Mouse (Mus musculus) liver, embryonic 15.5 days (tissue): ENCODE results near the gene Klf1. TPM values are rescaled to one million over a fixed set of nuclear protein-coding genes. Genes with fewer than 3 reads are reported as not detected.

Source experiments
- ATAC-seq: fragments of 200-750 bp; cut with Nextera tagmentation; 2 replicates; pipeline ENCODE4 v1.8.0; 2017; ENCODE audit warnings: moderate number of reproducible peaks, mild to moderate bottlenecking, moderate library complexity; ENCODE audit not compliant: insufficient read depth
- H3K27ac ChIP-seq: fragments of 300-500 bp; sonication (generic); replicated peaks from 2 replicates; pipeline ENCODE4 v1.5.1; 2015; ENCODE audit warnings: mild to moderate bottlenecking, inconsistent platforms
- H3K27me3 ChIP-seq: fragments of 300-500 bp; sonication (generic); 2 replicates; pipeline ENCODE4 v1.6.1; 2015; ENCODE audit warnings: mild to moderate bottlenecking, inconsistent platforms
- H3K36me3 ChIP-seq: fragments of 300-500 bp; sonication (generic); replicated peaks from 2 replicates; pipeline ENCODE4 v1.6.1; 2015; ENCODE audit warnings: moderate library complexity, mild to moderate bottlenecking, inconsistent platforms
- H3K4me1 ChIP-seq: fragments of 300-500 bp; sonication (generic); replicated peaks from 2 replicates; pipeline ENCODE4 v1.6.1; 2015; ENCODE audit warnings: inconsistent platforms
- H3K4me2 ChIP-seq: fragments of 300-500 bp; sonication (generic); 2 replicates; pipeline ENCODE4 v1.6.1; 2015; ENCODE audit warnings: moderate library complexity, mild to moderate bottlenecking, inconsistent platforms
- H3K4me3 ChIP-seq: fragments of 300-500 bp; sonication (generic); replicated peaks from 2 replicates; pipeline ENCODE4 v1.5.1; 2015; ENCODE audit warnings: mild to moderate bottlenecking, inconsistent platforms
- H3K9ac ChIP-seq: fragments of 300-500 bp; sonication (generic); 2 replicates; pipeline ENCODE4 v1.6.1; 2015; ENCODE audit warnings: moderate library complexity, mild to moderate bottlenecking, inconsistent platforms
- H3K9me3 ChIP-seq: fragments of 300-500 bp; sonication (generic); replicated peaks from 2 replicates; pipeline ENCODE4 v1.6.1; 2016; ENCODE audit warnings: inconsistent platforms
- WGBS: fragments of 180-500 bp; shearing (Covaris S2); methylation state at CpG from one replicate; pipeline ENCODE4 v1.1.7; 2015; ENCODE audit warnings: mixed read lengths; ENCODE audit not compliant: insufficient replicate concordance; 5-methylcytosine and 5-hydroxymethylcytosine counted together
- polyA plus RNA-seq: library from polyadenylated mRNA; unstranded; fragments of >200 nt; fragmentation: Nextera tagmentation; extraction: Ambion mirVana; gene quantifications from 2 replicates; pipeline ENCODE4 v1.2.1, GENCODE M21; 2015

Gene Klf1
- polyA plus RNA-seq, 1 experiment from 2014 or later = 443 TPM

GRCm38 (mm10) chr8:84888280-84888679 is 13.4 kb upstream of the Klf1 start:
- H3K4me2 ChIP-seq = no peak overlapping the region
- peaks cover 34% of the 10 kb centered on the region for H3K4me1 ChIP-seq
- ATAC-seq = no peak
- peaks cover 72% of the 10 kb centered on the region for H3K36me3 ChIP-seq
- no peak overlapping the region for H3K9ac ChIP-seq
- WGBS = 79% methylated on average over 3 of the region's 3 CpGs
- H3K9me3 ChIP-seq = no peaks in the 10 kb centered on the region
- H3K4me3 ChIP-seq = no peak overlapping the region
- no peaks in the 10 kb centered on the region for H3K27me3 ChIP-seq
- H3K27ac ChIP-seq = no peak overlapping the region

- no peaks in the 10 kb centered on the region for H3K9me3 ChIP-seq
- peaks cover 70% of the 10 kb centered on the region for H3K36me3 ChIP-seq
- no peak for ATAC-seq
- no peak overlapping the region for H3K4me2 ChIP-seq
- no peak overlapping the region for H3K4me3 ChIP-seq
- H3K4me1 ChIP-seq = peaks cover 41% of the 10 kb centered on the region
- WGBS = 82% methylated on average over 1 of the region's 1 CpGs
- no peak overlapping the region for H3K9ac ChIP-seq
- H3K27ac ChIP-seq = peak overlapping the region; percentile 35; the same call in 1 of the 2 replicates
- no peaks in the 10 kb centered on the region for H3K27me3 ChIP-seq
Measured at GRCm38 (mm10) chr8:84889141-84889540, 12.6 kb upstream of the Klf1 start.

GRCm38 (mm10) chr8:84892993-84893708 is 8.6 kb upstream of the Klf1 start:
- Histone ChIP-seq H3K4me2 (peak overlapping the region; percentile 95), H3K4me3 (peak overlapping the region; percentile 85), H3K4me1 (peaks cover 47% of the 10 kb centered on the region), H3K27me3 (no peaks in the 10 kb centered on the region), H3K9ac (peak overlapping the region; percentile 85), H3K27ac (peak overlapping the region; percentile 89), H3K9me3 (no peaks in the 10 kb centered on the region), H3K36me3 (peaks cover 32% of the 10 kb centered on the region)
- WGBS = 13% methylated on average over 31 of the region's 31 CpGs
- peak; percentile 41 for ATAC-seq

- Histone ChIP-seq H3K27ac (peak within 1 kb of the TSS; percentile 89), H3K4me2 (peak within 1 kb of the TSS; percentile 95), H3K4me3 (peak within 1 kb of the TSS; percentile 85), H3K9ac (peak within 1 kb of the TSS; percentile 85), H3K27me3 (no peaks in the 10 kb centered on the region), H3K36me3 (peaks cover 26% of the 10 kb centered on the region), H3K4me1 (peaks cover 51% of the 10 kb centered on the region), H3K9me3 (no peaks in the 10 kb centered on the region)
- ATAC-seq = peak; percentile 97
- WGBS = under 1% methylated on average over 11 of the region's 11 CpGs
Measured at GRCm38 (mm10) chr8:84893709-84894134, 8.0 kb upstream of the Klf1 start, which contains the start of gene Gcdh. Gene Gcdh (minus strand): TSS chr8:84893921.

GRCm38 (mm10) chr8:84895963-84896362 is 5.8 kb upstream of the Klf1 start:
- no peaks in the 10 kb centered on the region for H3K9me3 ChIP-seq
- peaks cover 10% of the 10 kb centered on the region for H3K36me3 ChIP-seq
- H3K4me1 ChIP-seq = peaks cover 74% of the 10 kb centered on the region
- no peak overlapping the region for H3K9ac ChIP-seq
- H3K4me3 ChIP-seq = no peak overlapping the region
- no peak for ATAC-seq
- H3K27ac ChIP-seq = no peak overlapping the region
- 81% methylated on average over 5 of the region's 5 CpGs for WGBS
- no peak overlapping the region for H3K4me2 ChIP-seq
- H3K27me3 ChIP-seq = no peaks in the 10 kb centered on the region

- peaks cover 27% of the 10 kb centered on the region for H3K36me3 ChIP-seq
- H3K4me3 ChIP-seq = peak overlapping the region; percentile 88
- peaks cover 65% of the 10 kb centered on the region for H3K4me1 ChIP-seq
- H3K9ac ChIP-seq = peak overlapping the region; percentile 97
- peak; percentile 81 for ATAC-seq
- no peaks in the 10 kb centered on the region for H3K27me3 ChIP-seq
- H3K4me2 ChIP-seq = peak overlapping the region; percentile 92
- H3K9me3 ChIP-seq = no peaks in the 10 kb centered on the region
- peak overlapping the region; percentile 99 for H3K27ac ChIP-seq
- WGBS = 11% methylated on average over 4 of the region's 4 CpGs
Measured at GRCm38 (mm10) chr8:84901071-84901470, 657 bp upstream of the Klf1 start.

- H3K27ac ChIP-seq = peak overlapping the region; percentile 99
Measured at GRCm38 (mm10) chr8:84902367-84902919, 715 bp downstream of the Klf1 start.

GRCm38 (mm10) chr8:84902920-84903661 is 1.4 kb downstream of the Klf1 start:
- H3K27me3 ChIP-seq = no peaks in the 10 kb centered on the region
- peak overlapping the region; percentile 92 for H3K4me2 ChIP-seq
- ATAC-seq = peak; percentile 71
- H3K9me3 ChIP-seq = no peaks in the 10 kb centered on the region
- H3K4me1 ChIP-seq = peaks cover 76% of the 10 kb centered on the region
- H3K9ac ChIP-seq = peak overlapping the region; percentile 97
- under 1% methylated on average over 68 of the region's 68 CpGs for WGBS
- peak overlapping the region; percentile 88 for H3K4me3 ChIP-seq
- peak overlapping the region; percentile 99 for H3K27ac ChIP-seq
- H3K36me3 ChIP-seq = peaks cover 43% of the 10 kb centered on the region

More at GRCm38 (mm10) chr8:84902367-84902919, 715 bp downstream of the Klf1 start:
- peak overlapping the region; percentile 97 for H3K9ac ChIP-seq
- ATAC-seq = no peak
- H3K4me2 ChIP-seq = peak overlapping the region; percentile 92
- H3K4me1 ChIP-seq = peaks cover 76% of the 10 kb centered on the region
- WGBS = 1% methylated on average over 24 of the region's 24 CpGs
- H3K27me3 ChIP-seq = no peaks in the 10 kb centered on the region
- peak overlapping the region; percentile 88 for H3K4me3 ChIP-seq
- H3K36me3 ChIP-seq = peaks cover 41% of the 10 kb centered on the region
- no peaks in the 10 kb centered on the region for H3K9me3 ChIP-seq

- no peak for ATAC-seq
- 0 out of 2 replicates have a peak overlapping the region, but pooled peaks have one; percentile 16 for H3K9ac ChIP-seq
- peaks cover 43% of the 10 kb centered on the region for H3K36me3 ChIP-seq
- peak overlapping the region; percentile 88 for H3K27ac ChIP-seq
- H3K9me3 ChIP-seq = no peaks in the 10 kb centered on the region
- peaks cover 76% of the 10 kb centered on the region for H3K4me1 ChIP-seq
- H3K27me3 ChIP-seq = 0 out of 2 replicates have a peak, but pooled peaks cover under 1% of the 10 kb centered on the region
- WGBS = 83% methylated on average over 7 of the region's 7 CpGs
- peak overlapping the region; percentile 88 for H3K4me3 ChIP-seq
- H3K4me2 ChIP-seq = peak overlapping the region; percentile 92
Measured at GRCm38 (mm10) chr8:84904351-84904750, 2.6 kb downstream of the Klf1 start.

- Histone ChIP-seq H3K4me1 (peaks cover 67% of the 10 kb centered on the region), H3K4me3 (no peak overlapping the region), H3K27ac (peak overlapping the region; percentile 88), H3K36me3 (peaks cover 56% of the 10 kb centered on the region), H3K4me2 (peak overlapping the region; percentile 88; the same call in 1 of the 2 replicates), H3K9me3 (no peaks in the 10 kb centered on the region), H3K9ac (no peak overlapping the region), H3K27me3 (peaks cover 12% of the 10 kb centered on the region)
- no peak for ATAC-seq
- 84% methylated on average over 9 of the region's 9 CpGs for WGBS
Measured at GRCm38 (mm10) chr8:84907037-84907436, 5.3 kb downstream of the Klf1 start.

GRCm38 (mm10) chr8:84907493-84907892 is 5.8 kb downstream of the Klf1 start:
- H3K9me3 ChIP-seq = no peaks in the 10 kb centered on the region
- ATAC-seq = no peak
- H3K9ac ChIP-seq = no peak overlapping the region
- H3K27ac ChIP-seq = peak overlapping the region; percentile 88
- H3K4me1 ChIP-seq = peaks cover 72% of the 10 kb centered on the region
- 54% methylated on average over 8 of the region's 8 CpGs for WGBS
- H3K36me3 ChIP-seq = peaks cover 56% of the 10 kb centered on the region
- H3K4me2 ChIP-seq = peak overlapping the region; percentile 88; the same call in 1 of the 2 replicates
- H3K27me3 ChIP-seq = peaks cover 17% of the 10 kb centered on the region
- no peak overlapping the region for H3K4me3 ChIP-seq
